Mouse (Mus musculus): ENCODE measurements around the gene Pkp4.

The Pkp4 gene

GRCm38 (mm10) chr2:59199476-59199976 lies 38.9 kb downstream of the Pkp4 start:
- no peak for TF ChIP-seq GATA4 (IDR thresholded peaks at IDR 0.05; ENCODE audit: insufficient replicate concordance, low read length)

- TF ChIP-seq GATA4 (IDR thresholded peaks at IDR 0.05; ENCODE audit: insufficient replicate concordance, low read length) = no peak
Measured at GRCm38 (mm10) chr2:59200511-59200910, 39.9 kb downstream of the Pkp4 start.

DNA sequence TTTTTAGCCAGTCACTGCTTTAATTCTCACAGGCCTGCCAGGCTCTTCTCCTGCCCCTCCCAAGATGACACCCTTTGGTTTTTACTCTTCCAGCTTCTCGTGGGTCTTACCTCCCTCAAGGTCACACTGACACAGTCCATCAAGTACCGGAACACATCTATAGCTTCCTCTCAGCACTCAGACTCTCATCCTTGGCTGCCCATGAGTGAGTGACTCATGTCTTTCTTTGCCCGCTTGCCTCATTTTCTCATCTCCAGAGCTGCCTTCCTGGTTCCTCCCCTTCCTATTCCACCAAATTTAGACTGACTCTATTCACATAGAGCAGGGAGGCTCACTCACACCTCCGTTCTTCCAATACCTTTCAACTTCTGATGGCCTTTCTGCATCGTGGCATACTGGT lies 42.3 kb downstream of the Pkp4 start:
- no peak for TF ChIP-seq GATA4 (IDR thresholded peaks at IDR 0.05; ENCODE audit: insufficient replicate concordance, low read length)

DNA sequence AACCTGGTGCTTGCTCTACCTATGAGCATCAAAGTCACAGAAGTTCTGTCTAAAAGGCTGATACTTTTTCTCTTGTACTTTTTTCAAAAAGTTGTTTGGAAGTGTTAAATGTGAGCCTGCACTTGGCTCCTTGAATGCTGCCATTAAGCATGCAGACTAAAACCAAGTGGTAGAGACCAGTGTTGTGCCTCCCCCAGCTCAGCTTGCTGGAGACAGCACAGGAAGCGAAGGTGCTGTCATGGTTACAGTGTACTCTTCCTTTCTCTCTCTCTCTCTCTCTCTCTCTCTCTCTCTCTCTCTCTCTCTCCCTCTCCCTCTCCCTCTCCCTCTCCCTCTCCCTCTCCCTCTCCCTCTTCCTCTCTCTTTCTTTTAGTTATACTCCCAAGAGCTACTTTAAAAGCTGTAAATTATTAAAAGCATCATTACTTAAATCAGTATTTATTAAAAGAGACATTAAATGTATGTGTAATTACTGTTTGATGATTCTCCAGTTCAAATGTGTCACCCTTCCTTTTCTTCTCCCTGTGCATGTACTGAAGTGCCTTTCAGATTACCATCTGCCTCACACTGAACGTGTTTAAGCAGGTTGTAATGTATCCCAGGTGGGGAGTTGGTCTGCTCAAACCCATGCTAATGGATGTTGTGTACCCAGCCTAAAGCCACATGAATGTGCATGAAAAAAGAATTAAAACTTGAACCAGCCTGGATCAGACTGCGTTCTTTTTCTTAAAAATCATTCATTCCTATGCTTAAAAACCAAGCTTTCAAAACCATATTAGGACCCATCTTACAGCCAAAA lies 43.2 kb downstream of the Pkp4 start:
- TF ChIP-seq GATA4 (IDR thresholded peaks at IDR 0.05; ENCODE audit: insufficient replicate concordance, low read length) = no peak

GRCm38 (mm10) chr2:59205092-59205491 lies 44.4 kb downstream of the Pkp4 start:
- no peak for TF ChIP-seq GATA4 (IDR thresholded peaks at IDR 0.05; ENCODE audit: insufficient replicate concordance, low read length)

DNA sequence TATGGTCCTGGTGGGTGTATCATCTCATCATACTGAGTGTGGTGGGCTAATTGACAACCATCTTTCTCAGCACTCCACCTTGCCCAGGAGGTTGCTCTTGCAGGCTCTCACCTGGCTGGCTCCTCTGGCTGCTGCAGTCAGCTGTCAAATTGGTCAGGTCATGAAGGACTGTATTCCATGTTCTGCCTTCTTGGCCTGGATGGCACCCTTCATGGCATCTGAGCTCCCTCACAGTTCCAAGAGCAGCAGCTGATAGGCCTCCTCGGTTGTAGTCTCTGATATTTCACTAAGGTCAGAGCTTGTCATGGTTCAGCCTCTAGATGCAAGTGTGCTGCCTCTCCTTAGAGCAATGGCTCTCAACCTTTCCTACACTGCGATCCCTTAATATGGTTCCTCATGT lies 45.5 kb downstream of the Pkp4 start:
- no peak for TF ChIP-seq GATA4 (IDR thresholded peaks at IDR 0.05; ENCODE audit: insufficient replicate concordance, low read length)

DNA sequence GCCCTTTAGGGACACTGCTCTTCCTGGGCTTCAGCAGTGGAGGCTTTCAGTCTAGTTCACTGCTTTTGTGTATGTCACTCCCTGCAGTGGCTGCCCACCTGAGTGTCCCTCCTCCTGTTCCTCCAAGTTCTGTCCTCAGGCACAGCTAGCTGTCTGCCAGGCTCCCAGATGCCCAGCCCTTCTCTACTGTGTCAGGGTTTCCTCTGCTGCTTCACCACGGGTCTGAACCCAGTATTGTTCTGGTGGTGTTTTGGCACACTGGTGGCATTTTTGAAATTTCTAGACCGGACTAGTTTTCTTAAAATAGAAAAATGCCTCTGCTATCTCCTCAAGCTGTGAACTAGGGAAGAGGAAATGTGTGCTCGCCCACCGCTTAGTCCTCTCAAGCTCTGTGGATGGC lies 46.6 kb downstream of the Pkp4 start:
- no peak for TF ChIP-seq GATA4 (IDR thresholded peaks at IDR 0.05; ENCODE audit: insufficient replicate concordance, low read length)

- TF ChIP-seq GATA4 (IDR thresholded peaks at IDR 0.05; ENCODE audit: insufficient replicate concordance, low read length) = no peak
Measured at GRCm38 (mm10) chr2:59207725-59208124, 47.1 kb downstream of the Pkp4 start.

DNA sequence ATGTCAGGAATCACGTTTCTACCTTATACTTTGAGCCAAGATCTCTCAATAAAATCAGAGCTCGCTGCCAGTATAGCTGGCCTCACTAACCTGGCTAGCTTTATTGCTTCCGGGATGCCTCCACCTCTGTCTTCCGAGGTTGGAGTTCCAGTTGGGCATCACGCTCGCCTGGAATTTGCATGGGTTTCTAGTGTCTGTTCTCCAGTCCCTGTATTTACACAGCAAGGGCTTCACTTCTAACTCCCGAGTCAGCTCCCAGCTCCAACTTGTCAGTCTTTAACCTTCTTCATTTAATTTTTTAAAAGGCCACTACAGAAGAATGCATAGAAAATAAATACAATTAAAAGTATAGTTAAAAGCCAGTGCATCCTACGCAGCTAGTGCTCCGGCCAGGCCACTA lies 47.6 kb downstream of the Pkp4 start:
- TF ChIP-seq GATA4 (IDR thresholded peaks at IDR 0.05; ENCODE audit: insufficient replicate concordance, low read length) = no peak

DNA sequence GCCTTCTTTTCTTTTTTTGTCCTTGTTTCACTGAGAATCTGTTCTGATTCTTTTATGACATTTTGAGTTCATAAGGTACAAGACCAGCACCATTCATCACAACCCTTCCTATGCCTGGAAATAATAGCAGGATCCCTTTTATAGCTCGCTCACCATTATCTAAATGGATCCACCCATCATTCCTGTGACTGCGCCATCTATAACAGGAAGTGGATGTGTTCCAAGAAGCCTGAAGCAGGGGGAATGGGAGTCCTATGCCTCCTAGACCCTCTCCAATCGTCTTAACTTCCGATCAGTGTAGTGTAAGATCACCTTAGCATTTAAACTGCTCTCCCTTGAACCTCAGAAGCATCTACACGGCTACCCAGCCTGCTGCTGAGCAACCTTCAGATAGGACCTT lies 50.4 kb downstream of the Pkp4 start:
- TF ChIP-seq GATA4 (IDR thresholded peaks at IDR 0.05; ENCODE audit: insufficient replicate concordance, low read length) = no peak

DNA sequence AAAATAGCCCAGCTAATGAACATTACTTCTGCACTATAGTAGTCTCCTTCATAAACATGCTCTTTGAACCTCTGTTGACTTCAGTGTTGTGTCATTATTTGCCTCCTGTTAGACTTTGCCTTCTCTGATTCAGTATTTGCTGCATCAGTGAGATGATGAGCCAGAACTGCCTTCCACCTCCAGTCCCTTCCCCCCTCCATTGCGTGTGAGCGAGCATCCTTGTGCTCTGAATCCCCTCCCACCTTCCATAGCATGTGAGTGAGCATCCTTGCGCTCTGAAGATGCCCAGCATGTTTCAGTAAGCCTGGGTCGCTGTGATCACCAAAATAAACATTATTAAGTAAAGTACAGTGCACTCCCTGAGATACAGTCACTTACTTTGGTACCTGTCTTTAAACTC lies 51.8 kb downstream of the Pkp4 start:
- no peak for TF ChIP-seq GATA4 (IDR thresholded peaks at IDR 0.05; ENCODE audit: insufficient replicate concordance, low read length)

GRCm38 (mm10) chr2:59212846-59213245 lies 52.2 kb downstream of the Pkp4 start:
- TF ChIP-seq GATA4 (IDR thresholded peaks at IDR 0.05; ENCODE audit: insufficient replicate concordance, low read length) = no peak

DNA sequence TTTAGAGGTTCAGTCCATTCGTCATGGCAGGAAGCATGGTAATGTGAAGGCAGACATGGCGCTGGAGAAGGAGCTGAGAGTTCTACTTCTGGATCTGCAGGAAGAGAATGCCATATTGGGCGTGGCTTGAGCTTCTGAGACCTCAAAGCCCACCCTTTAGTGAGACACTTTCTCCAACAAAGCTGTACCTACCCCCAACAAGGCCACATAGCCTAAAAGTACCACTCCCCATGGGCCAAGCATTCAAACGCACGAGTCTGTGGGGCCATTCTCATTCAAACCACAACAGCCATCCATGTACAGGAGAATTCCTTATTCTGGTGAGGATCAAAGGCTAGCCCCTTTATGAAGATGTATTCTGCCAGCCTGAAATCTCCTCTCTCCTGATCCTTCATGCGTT lies 57.3 kb downstream of the Pkp4 start:
- TF ChIP-seq GATA4 (IDR thresholded peaks at IDR 0.05; ENCODE audit: insufficient replicate concordance, low read length) = no peak

DNA sequence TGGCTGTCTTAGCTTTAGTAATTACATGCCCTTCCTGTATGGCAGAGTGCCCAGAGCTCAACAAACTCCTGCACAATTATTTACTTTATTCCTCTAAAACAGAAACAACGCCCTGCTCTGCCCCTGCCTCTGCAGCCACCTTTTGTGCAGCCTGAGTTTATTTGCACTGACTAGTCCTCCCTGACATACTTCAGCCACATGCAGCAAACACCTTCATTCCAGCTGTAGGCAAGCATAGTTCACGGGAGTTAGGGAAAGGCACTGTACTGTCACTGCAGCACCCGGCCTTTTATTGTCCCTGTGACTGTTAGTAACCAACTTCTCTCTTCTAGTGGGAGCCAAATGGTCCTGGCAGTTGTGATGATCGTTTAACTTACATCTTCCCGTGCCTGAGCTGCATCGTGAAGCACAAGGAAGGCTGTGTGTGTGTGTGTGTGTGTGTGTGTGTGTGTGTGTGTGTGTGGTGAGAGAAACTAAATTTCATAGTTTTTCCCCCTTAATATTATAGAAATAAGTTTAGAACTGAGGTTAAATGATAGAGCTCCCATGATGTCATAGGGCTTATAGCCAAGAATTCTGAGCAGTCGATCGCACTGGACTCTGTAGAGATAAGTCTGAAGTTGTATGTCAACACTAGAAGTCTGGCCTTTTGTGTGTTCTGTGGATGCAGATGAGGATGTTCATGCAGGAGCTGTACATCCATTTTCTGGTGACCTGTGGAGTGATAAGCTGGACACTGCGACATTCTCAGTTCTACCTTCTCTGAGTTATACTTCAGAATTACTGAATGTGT lies 59.5 kb downstream of the Pkp4 start:
- peak; percentile 36; the same call in 1 of the 2 replicates for TF ChIP-seq GATA4 (IDR thresholded peaks at IDR 0.05; ENCODE audit: insufficient replicate concordance, low read length)

- TF ChIP-seq GATA4 (IDR thresholded peaks at IDR 0.05; ENCODE audit: insufficient replicate concordance, low read length) = no peak
Measured at GRCm38 (mm10) chr2:59226383-59226782, 65.7 kb downstream of the Pkp4 start.

DNA sequence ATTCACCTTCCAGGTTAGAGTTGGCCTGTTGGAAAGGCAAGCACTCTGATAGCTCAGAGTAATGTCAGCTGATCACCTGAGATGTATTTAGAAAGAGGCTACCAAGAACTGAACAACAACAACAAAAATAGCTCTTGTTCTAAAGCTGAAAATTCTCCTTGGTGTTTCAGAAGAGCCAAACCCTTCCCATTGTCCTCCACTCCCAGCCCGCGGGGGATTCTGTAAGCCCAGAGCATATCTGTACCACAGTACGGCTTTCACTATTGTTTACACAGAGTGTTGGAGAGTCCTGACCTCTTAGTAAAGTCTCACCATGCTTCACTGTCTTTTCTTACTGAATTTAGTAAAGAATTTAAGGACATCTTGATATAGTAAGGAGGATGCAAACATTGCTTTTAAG lies 66.4 kb downstream of the Pkp4 start:
- no peak for TF ChIP-seq GATA4 (IDR thresholded peaks at IDR 0.05; ENCODE audit: insufficient replicate concordance, low read length)
